Mouse (Mus musculus): ENCODE results near the gene Olfml3. TPM values are rescaled to one million over a fixed set of nuclear protein-coding genes. Genes with fewer than 3 reads are reported as not detected.

Olfml3 gene
- total and polyA plus RNA-seq, 2 experiments = 1.3 to 1.5 TPM

GRCm38 (mm10) chr3:103709470-103710040 is 28.2 kb downstream of the Olfml3 start:
- no peaks in the 10 kb centered on the region for H3K27me3 ChIP-seq (ENCODE audit: control insufficient read depth, insufficient read depth, low read length)
- no peak overlapping the region for H3K27ac ChIP-seq (replicated peaks; ENCODE audit: insufficient read depth, low read depth, low read length)
- peaks cover 3% of the 10 kb centered on the region; the same call in 1 of the 2 replicates for H3K4me1 ChIP-seq (ENCODE audit: control insufficient read depth, insufficient read depth, low read length)
- no peak for DNase-seq (ENCODE audit: extremely low read depth, low read depth, low spot score)
- H3K36me3 ChIP-seq (ENCODE audit: control insufficient read depth, insufficient read depth, low read length) = no peaks in the 10 kb centered on the region
- 94% methylated on average over 5 of the region's 5 CpGs for WGBS
- no peak overlapping the region for H3K9ac ChIP-seq (ENCODE audit: low read depth, low read length)
- TF ChIP-seq CTCF (IDR thresholded peaks at IDR 0.05; ENCODE audit: low read depth, low read length) (no peak), POLR2A (IDR thresholded peaks at IDR 0.05; ENCODE audit: extremely low read depth, insufficient read depth, low read length) (no peak)
- H3K4me3 ChIP-seq (ENCODE audit: insufficient read depth, low read depth, low read length) = no peak overlapping the region
- no peaks in the 10 kb centered on the region for H3K79me2 ChIP-seq (ENCODE audit: control insufficient read depth, insufficient read depth, low read length)

GRCm38 (mm10) chr3:103705426-103705825 is 32.4 kb downstream of the Olfml3 start:
- Histone ChIP-seq H3K27me3 (ENCODE audit: control insufficient read depth, insufficient read depth, low read length) (no peaks in the 10 kb centered on the region), H3K79me2 (ENCODE audit: control insufficient read depth, insufficient read depth, low read length) (no peaks in the 10 kb centered on the region), H3K36me3 (ENCODE audit: control insufficient read depth, insufficient read depth, low read length) (no peaks in the 10 kb centered on the region), H3K4me3 (ENCODE audit: insufficient read depth, low read depth, low read length) (no peak overlapping the region), H3K9ac (ENCODE audit: low read depth, low read length) (no peak overlapping the region), H3K27ac (replicated peaks; ENCODE audit: insufficient read depth, low read depth, low read length) (no peak overlapping the region), H3K4me1 (ENCODE audit: control insufficient read depth, insufficient read depth, low read length) (peaks cover 3% of the 10 kb centered on the region; the same call in 1 of the 2 replicates)
- no peak for TF ChIP-seq CTCF (IDR thresholded peaks at IDR 0.05; ENCODE audit: low read depth, low read length)
- TF ChIP-seq POLR2A (IDR thresholded peaks at IDR 0.05; ENCODE audit: extremely low read depth, insufficient read depth, low read length) = no peak
- WGBS = 60% methylated on average over 12 of the region's 12 CpGs
- peak; percentile 69 for DNase-seq (ENCODE audit: extremely low read depth, low read depth, low spot score)

GRCm38 (mm10) chr3:103704661-103705060 is 33.1 kb downstream of the Olfml3 start:
- H3K9ac ChIP-seq (ENCODE audit: low read depth, low read length) = no peak overlapping the region
- peaks cover 3% of the 10 kb centered on the region; the same call in 1 of the 2 replicates for H3K4me1 ChIP-seq (ENCODE audit: control insufficient read depth, insufficient read depth, low read length)
- no peak overlapping the region for H3K27ac ChIP-seq (replicated peaks; ENCODE audit: insufficient read depth, low read depth, low read length)
- no peaks in the 10 kb centered on the region for H3K79me2 ChIP-seq (ENCODE audit: control insufficient read depth, insufficient read depth, low read length)
- WGBS = 42% methylated on average over 6 of the region's 6 CpGs
- no peaks in the 10 kb centered on the region for H3K27me3 ChIP-seq (ENCODE audit: control insufficient read depth, insufficient read depth, low read length)
- H3K4me3 ChIP-seq (ENCODE audit: insufficient read depth, low read depth, low read length) = no peak overlapping the region
- TF ChIP-seq CTCF (IDR thresholded peaks at IDR 0.05; ENCODE audit: low read depth, low read length) (no peak), POLR2A (IDR thresholded peaks at IDR 0.05; ENCODE audit: extremely low read depth, insufficient read depth, low read length) (no peak)
- no peaks in the 10 kb centered on the region for H3K36me3 ChIP-seq (ENCODE audit: control insufficient read depth, insufficient read depth, low read length)
- DNase-seq (ENCODE audit: extremely low read depth, low read depth, low spot score) = no peak

- H3K36me3 ChIP-seq (ENCODE audit: control insufficient read depth, insufficient read depth, low read length) = no peaks in the 10 kb centered on the region
- H3K27me3 ChIP-seq (ENCODE audit: control insufficient read depth, insufficient read depth, low read length) = no peaks in the 10 kb centered on the region
- no peak overlapping the region for H3K4me3 ChIP-seq (ENCODE audit: insufficient read depth, low read depth, low read length)
- H3K79me2 ChIP-seq (ENCODE audit: control insufficient read depth, insufficient read depth, low read length) = no peaks in the 10 kb centered on the region
- DNase-seq (ENCODE audit: extremely low read depth, low read depth, low spot score) = no peak
- no peaks in the 10 kb centered on the region for H3K4me1 ChIP-seq (ENCODE audit: control insufficient read depth, insufficient read depth, low read length)
- WGBS = 90% methylated on average over 1 of the region's 1 CpGs
- TF ChIP-seq POLR2A (IDR thresholded peaks at IDR 0.05; ENCODE audit: extremely low read depth, insufficient read depth, low read length) = no peak
- TF ChIP-seq CTCF (IDR thresholded peaks at IDR 0.05; ENCODE audit: low read depth, low read length) = no peak
- H3K27ac ChIP-seq (replicated peaks; ENCODE audit: insufficient read depth, low read depth, low read length) = no peak overlapping the region
- no peak overlapping the region for H3K9ac ChIP-seq (ENCODE audit: low read depth, low read length)
Measured at GRCm38 (mm10) chr3:103696388-103696925, 41.3 kb downstream of the Olfml3 start.

- Histone ChIP-seq H3K36me3 (ENCODE audit: control insufficient read depth, insufficient read depth, low read length) (no peaks in the 10 kb centered on the region), H3K9ac (ENCODE audit: low read depth, low read length) (no peak overlapping the region), H3K79me2 (ENCODE audit: control insufficient read depth, insufficient read depth, low read length) (no peaks in the 10 kb centered on the region), H3K27ac (replicated peaks; ENCODE audit: insufficient read depth, low read depth, low read length) (no peak overlapping the region), H3K27me3 (ENCODE audit: control insufficient read depth, insufficient read depth, low read length) (no peaks in the 10 kb centered on the region), H3K4me1 (ENCODE audit: control insufficient read depth, insufficient read depth, low read length) (no peaks in the 10 kb centered on the region), H3K4me3 (ENCODE audit: insufficient read depth, low read depth, low read length) (no peak overlapping the region)
- TF ChIP-seq POLR2A (IDR thresholded peaks at IDR 0.05; ENCODE audit: extremely low read depth, insufficient read depth, low read length) (no peak), CTCF (IDR thresholded peaks at IDR 0.05; ENCODE audit: low read depth, low read length) (no peak)
- no peak for DNase-seq (ENCODE audit: extremely low read depth, low read depth, low spot score)
- 69% methylated on average over 3 of the region's 3 CpGs for WGBS
Measured at GRCm38 (mm10) chr3:103695556-103695955, 42.2 kb downstream of the Olfml3 start.

- H3K36me3 ChIP-seq (ENCODE audit: control insufficient read depth, insufficient read depth, low read length) = no peaks in the 10 kb centered on the region
- WGBS = 84% methylated on average over 3 of the region's 3 CpGs
- H3K27ac ChIP-seq (replicated peaks; ENCODE audit: insufficient read depth, low read depth, low read length) = no peak overlapping the region
- TF ChIP-seq CTCF (IDR thresholded peaks at IDR 0.05; ENCODE audit: low read depth, low read length) = no peak
- no peak for TF ChIP-seq POLR2A (IDR thresholded peaks at IDR 0.05; ENCODE audit: extremely low read depth, insufficient read depth, low read length)
- no peaks in the 10 kb centered on the region for H3K4me1 ChIP-seq (ENCODE audit: control insufficient read depth, insufficient read depth, low read length)
- H3K4me3 ChIP-seq (ENCODE audit: insufficient read depth, low read depth, low read length) = no peak overlapping the region
- H3K79me2 ChIP-seq (ENCODE audit: control insufficient read depth, insufficient read depth, low read length) = no peaks in the 10 kb centered on the region
- H3K9ac ChIP-seq (ENCODE audit: low read depth, low read length) = no peak overlapping the region
- H3K27me3 ChIP-seq (ENCODE audit: control insufficient read depth, insufficient read depth, low read length) = no peaks in the 10 kb centered on the region
- DNase-seq (ENCODE audit: extremely low read depth, low read depth, low spot score) = peak; percentile 5
Measured at GRCm38 (mm10) chr3:103690506-103690905, 47.3 kb downstream of the Olfml3 start.

Data from liver, adult 2 months (tissue).